Mouse (Mus musculus) hindbrain, embryonic 12.5 days (tissue): ENCODE data around the gene Nod2. TPM values are rescaled to one million over a fixed set of nuclear protein-coding genes. Genes with fewer than 3 reads are reported as not detected.

ENCODE experiments used
- ATAC-seq: fragments of 200-750 bp; cut with Nextera tagmentation; 2 replicates; pipeline ENCODE4 v1.8.0; 2017; ENCODE audit warnings: moderate TSS enrichment; ENCODE audit not compliant: low FRiP score
- H3K27ac ChIP-seq: fragments of 300-500 bp; sonication (generic); 2 replicates; pipeline ENCODE4 v1.5.1; 2016; ENCODE audit warnings: mild to moderate bottlenecking
- H3K27me3 ChIP-seq: fragments of 300-500 bp; sonication (generic); 2 replicates; pipeline ENCODE4 v1.6.1; 2016; ENCODE audit warnings: mild to moderate bottlenecking
- H3K36me3 ChIP-seq: fragments of 300-500 bp; sonication (generic); 2 replicates; pipeline ENCODE4 v1.6.1; 2016; ENCODE audit warnings: mild to moderate bottlenecking
- H3K4me1 ChIP-seq: fragments of 300-500 bp; sonication (generic); 2 replicates; pipeline ENCODE4 v1.6.1; 2016
- H3K4me2 ChIP-seq: fragments of 300-500 bp; sonication (generic); replicated peaks from 2 replicates; pipeline ENCODE4 v1.6.1; 2016; ENCODE audit warnings: mild to moderate bottlenecking
- H3K4me3 ChIP-seq: fragments of 300-500 bp; sonication (generic); 2 replicates; pipeline ENCODE4 v1.5.1; 2016; ENCODE audit warnings: mild to moderate bottlenecking
- H3K9ac ChIP-seq: fragments of 300-500 bp; sonication (generic); 2 replicates; pipeline ENCODE4 v1.6.1; 2016; ENCODE audit warnings: mild to moderate bottlenecking, moderate library complexity
- H3K9me3 ChIP-seq: fragments of 300-500 bp; sonication (generic); replicated peaks from 2 replicates; pipeline ENCODE4 v1.6.1; 2016; ENCODE audit warnings: mild to moderate bottlenecking
- WGBS: fragments of 180-500 bp; shearing (Covaris S2); methylation state at CpG from one replicate; pipeline ENCODE4 v1.1.7; 2016; 5-methylcytosine and 5-hydroxymethylcytosine counted together
- polyA plus RNA-seq: library from polyadenylated mRNA; unstranded; fragments of >200 nt; fragmentation: Nextera tagmentation; extraction: Ambion mirVana; gene quantifications from 2 replicates; pipeline ENCODE4 v1.2.1, GENCODE M21; 2016

Nod2 gene
- polyA plus RNA-seq, 1 experiment from 2014 or later, result 0.25 TPM

DNA sequence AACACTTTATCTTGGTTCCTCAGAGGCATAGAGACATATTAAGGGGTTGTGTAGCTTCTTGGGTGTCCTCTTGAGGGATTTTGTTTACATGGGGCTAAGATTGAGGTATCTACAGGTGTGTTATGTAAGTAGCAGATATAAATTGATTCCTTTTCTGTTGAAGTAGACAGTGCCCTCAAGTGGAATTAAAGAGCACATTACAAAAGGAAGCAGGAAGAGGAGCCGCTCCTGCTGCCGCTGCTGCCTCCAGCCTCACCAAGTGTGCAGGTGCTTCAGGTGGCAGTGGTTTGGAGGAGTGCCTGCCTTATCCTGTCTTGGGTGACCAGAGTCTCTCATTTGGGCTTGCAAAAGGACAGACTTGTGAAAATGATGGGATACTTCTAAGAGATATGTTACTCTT, 54.5 kb downstream of the Nod2 start:
- WGBS, result 49% methylated on average over 2 of the region's 2 CpGs
- Histone ChIP-seq H3K9me3 (no peaks in the 10 kb centered on the region), H3K27ac (no peak overlapping the region), H3K4me3 (no peak overlapping the region), H3K36me3 (no peaks in the 10 kb centered on the region), H3K4me2 (no peak overlapping the region), H3K4me1 (peaks cover 6% of the 10 kb centered on the region), H3K27me3 (no peaks in the 10 kb centered on the region), H3K9ac (no peak overlapping the region)
- ATAC-seq, result no peak

DNA sequence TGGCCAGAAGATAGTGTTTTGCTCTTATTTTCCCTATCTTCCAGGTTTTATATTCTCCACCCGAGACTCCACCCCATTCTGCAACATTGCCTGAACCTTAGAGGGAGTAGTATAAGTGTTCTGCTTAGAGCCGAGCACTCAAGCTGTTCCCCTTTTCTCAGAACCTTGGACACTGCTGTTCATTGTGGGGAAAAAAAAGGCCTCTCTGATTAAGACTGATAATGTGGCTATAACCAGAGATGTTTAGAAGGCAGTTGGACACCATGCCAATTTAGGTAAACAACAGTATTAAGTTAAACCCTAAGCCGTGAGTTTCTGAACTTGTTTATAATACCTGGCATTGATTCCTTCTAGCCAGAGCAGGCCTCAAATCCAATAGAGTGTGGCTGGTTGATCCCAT, 55.7 kb downstream of the Nod2 start:
- peaks cover 2% of the 10 kb centered on the region for H3K4me1 ChIP-seq
- no peak overlapping the region for H3K27ac ChIP-seq
- WGBS, result 88% methylated on average over 3 of the region's 3 CpGs
- H3K27me3 ChIP-seq, result no peaks in the 10 kb centered on the region
- ATAC-seq, result no peak
- no peaks in the 10 kb centered on the region for H3K36me3 ChIP-seq
- H3K4me3 ChIP-seq, result no peak overlapping the region
- no peak overlapping the region for H3K9ac ChIP-seq
- H3K4me2 ChIP-seq, result no peak overlapping the region
- no peaks in the 10 kb centered on the region for H3K9me3 ChIP-seq

DNA sequence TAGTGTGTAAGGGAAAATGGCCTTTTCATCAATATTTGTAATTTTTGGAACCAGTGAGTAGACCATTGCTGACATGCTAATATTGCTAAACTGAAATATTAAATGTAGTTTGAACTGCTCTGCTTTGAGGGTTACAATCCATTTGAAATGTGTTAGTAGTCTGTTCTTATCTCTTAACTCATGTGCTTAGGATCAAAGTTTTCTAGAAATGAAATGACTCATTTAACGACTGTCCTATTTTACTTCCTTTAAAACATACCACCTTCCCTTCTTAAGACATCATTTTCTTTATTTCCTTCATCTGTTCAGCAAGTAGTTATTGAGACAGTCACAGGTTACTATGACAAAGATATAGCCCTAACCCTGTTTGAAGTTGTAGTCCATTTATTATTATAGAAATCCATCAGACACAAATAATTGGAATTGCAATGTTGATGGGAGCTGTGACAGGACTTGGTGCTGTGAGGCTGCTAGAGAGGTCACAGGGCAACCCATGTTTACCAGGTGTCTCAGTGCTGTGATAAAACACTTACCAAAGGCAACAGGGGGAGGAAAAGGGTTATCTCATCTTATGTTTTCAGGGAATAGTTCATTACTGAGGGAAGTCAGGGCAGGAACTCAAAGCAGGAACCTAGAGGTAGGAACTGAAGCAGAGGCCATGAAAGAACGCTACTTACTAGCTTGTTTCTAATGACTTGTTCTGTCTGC, 76.3 kb downstream of the Nod2 start:
- WGBS, result 95% methylated on average over 2 of the region's 2 CpGs
- no peak overlapping the region for H3K4me3 ChIP-seq
- H3K36me3 ChIP-seq, result peaks cover 9% of the 10 kb centered on the region; the same call in 1 of the 2 replicates
- no peak overlapping the region for H3K4me2 ChIP-seq
- H3K9ac ChIP-seq, result no peak overlapping the region
- ATAC-seq, result no peak
- H3K27ac ChIP-seq, result no peak overlapping the region
- H3K27me3 ChIP-seq, result no peaks in the 10 kb centered on the region
- no peaks in the 10 kb centered on the region for H3K4me1 ChIP-seq
- no peaks in the 10 kb centered on the region for H3K9me3 ChIP-seq

Other genes with a start within 250 kb of the Nod2 start
- 106 and 111 TPM in 2 replicates for gene Nkd1, start 126.0 kb upstream of the Nod2 start, polyA plus RNA-seq
- gene Snx20, start 11.2 kb upstream of the Nod2 start, polyA plus RNA-seq, result 1.5 and 1.7 TPM in 2 replicates
- 18.3 and 19.3 TPM in 2 replicates for gene Cyld, start 49.7 kb downstream of the Nod2 start, polyA plus RNA-seq